Mouse (Mus musculus) erythroblast, adult 5-6 weeks (primary cell): ENCODE measurements around the gene Rap1a. TPM values are rescaled to one million over a fixed set of nuclear protein-coding genes. Genes with fewer than 3 reads are reported as not detected.
A peak's percentile ranks its signal among the peaks of the same experiment; 100 is the strongest.

Experiments used
- ATAC-seq: replicated peaks from 2 replicates; pipeline ENCODE4 v1.8.0; 2016; ENCODE audit warnings: moderate number of reproducible peaks, mild to moderate bottlenecking, moderate TSS enrichment, inconsistent platforms; ENCODE audit not compliant: poor library complexity, low FRiP score, severe bottlenecking
- total RNA-seq, 2 experiments: library from RNA; stranded (forward) in 1 of 2; stranded (reverse) in 1 of 2; fragments of 150-400 nt in 1 of 2; fragments of 200-764, 138-1000 nt in 1 of 2; gene quantifications; 2 replicates each; pipeline versions ENCODE4 v1.2.3 to v1.2.4; 2015 to 2017; ENCODE audit warnings: low replicate concordance in 2 of 2

Gene Rap1a
- total RNA-seq, 2 experiments from 2014 or later = 77.8 to 99.3 TPM

- no peak for ATAC-seq
Observed at GRCm38 (mm10) chr3:105769380-105769779, 31.8 kb downstream of the Rap1a start.

GRCm38 (mm10) chr3:105768529-105768928 lies 32.6 kb downstream of the Rap1a start:
- ATAC-seq = peak; percentile 62

- peak; percentile 66 for ATAC-seq
Observed at GRCm38 (mm10) chr3:105763132-105763851, 37.8 kb downstream of the Rap1a start.

- no peak for ATAC-seq
Observed at GRCm38 (mm10) chr3:105760063-105760462, 41.1 kb downstream of the Rap1a start.

- ATAC-seq = no peak
Observed at GRCm38 (mm10) chr3:105758658-105759057, 42.5 kb downstream of the Rap1a start.

- peak; percentile 80 for ATAC-seq
Observed at GRCm38 (mm10) chr3:105758098-105758497, 43.0 kb downstream of the Rap1a start.

- 0 out of 2 replicates have a peak, but pooled peaks have one; percentile 40 for ATAC-seq
Observed at GRCm38 (mm10) chr3:105757323-105758083, 43.6 kb downstream of the Rap1a start.

GRCm38 (mm10) chr3:105756505-105756904 lies 44.6 kb downstream of the Rap1a start:
- no peak for ATAC-seq

GRCm38 (mm10) chr3:105755123-105755522 lies 46.0 kb downstream of the Rap1a start:
- no peak for ATAC-seq

GRCm38 (mm10) chr3:105754184-105754583 lies 47.0 kb downstream of the Rap1a start:
- ATAC-seq = no peak

- ATAC-seq = no peak
Observed at GRCm38 (mm10) chr3:105750810-105751209, 50.3 kb downstream of the Rap1a start.

- ATAC-seq = no peak
Observed at GRCm38 (mm10) chr3:105746542-105746941, 54.6 kb downstream of the Rap1a start.

- no peak for ATAC-seq
Observed at GRCm38 (mm10) chr3:105737666-105738065, 63.5 kb downstream of the Rap1a start.

GRCm38 (mm10) chr3:105737070-105737469 lies 64.1 kb downstream of the Rap1a start:
- no peak for ATAC-seq

- ATAC-seq = no peak
Observed at GRCm38 (mm10) chr3:105736148-105736547, 65.0 kb downstream of the Rap1a start.

- ATAC-seq = no peak
Observed at GRCm38 (mm10) chr3:105735285-105735684, 65.9 kb downstream of the Rap1a start.

- ATAC-seq = no peak
Observed at GRCm38 (mm10) chr3:105733538-105733937, 67.6 kb downstream of the Rap1a start.

GRCm38 (mm10) chr3:105732360-105732759 lies 68.8 kb downstream of the Rap1a start:
- no peak for ATAC-seq

GRCm38 (mm10) chr3:105726037-105726436 lies 75.1 kb downstream of the Rap1a start:
- ATAC-seq = peak; percentile 76

- ATAC-seq = no peak
Observed at GRCm38 (mm10) chr3:105722510-105722909, 78.6 kb downstream of the Rap1a start.

GRCm38 (mm10) chr3:105721681-105722201 lies 79.4 kb downstream of the Rap1a start:
- ATAC-seq = no peak
